Mouse (Mus musculus) right cerebral cortex, adult 2 months (tissue): ENCODE measurements around the gene Cdk8.

Experiments used
- DNase-seq, 2 experiments: peaks; one replicate each; pipeline ENCODE4 v3.0.0; 2021 to 2022; ENCODE audit warnings: low spot score in 2 of 2

Gene Cdk8

DNA sequence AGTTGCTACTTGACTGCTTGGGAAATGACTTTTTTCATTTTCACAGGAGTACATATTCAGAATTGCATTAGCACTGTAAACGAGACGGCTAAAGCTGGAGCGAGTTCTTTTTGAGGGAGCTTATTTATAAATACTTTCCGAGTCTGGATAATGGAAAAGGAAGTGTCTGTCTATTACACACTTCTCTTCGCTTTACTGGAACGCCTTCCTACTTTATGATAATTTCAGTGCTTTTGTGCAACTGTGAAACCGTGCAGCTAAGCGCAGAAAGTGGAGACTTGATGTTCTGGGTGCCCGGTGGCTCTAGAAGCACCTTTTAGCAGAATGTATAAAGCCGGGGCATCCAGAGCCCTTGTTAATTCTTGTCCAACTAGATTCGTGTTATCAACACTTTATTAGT is 1.8 kb downstream of the Cdk8 start:
- DNase-seq = no peak

- no peak for DNase-seq
Measured at GRCm38 (mm10) chr5:146234336-146234735, 3.3 kb downstream of the Cdk8 start.

- DNase-seq = no peak
Measured at GRCm38 (mm10) chr5:146238274-146238673, 7.2 kb downstream of the Cdk8 start.

- DNase-seq = no peak
Measured at GRCm38 (mm10) chr5:146240771-146241170, 9.7 kb downstream of the Cdk8 start.

DNA sequence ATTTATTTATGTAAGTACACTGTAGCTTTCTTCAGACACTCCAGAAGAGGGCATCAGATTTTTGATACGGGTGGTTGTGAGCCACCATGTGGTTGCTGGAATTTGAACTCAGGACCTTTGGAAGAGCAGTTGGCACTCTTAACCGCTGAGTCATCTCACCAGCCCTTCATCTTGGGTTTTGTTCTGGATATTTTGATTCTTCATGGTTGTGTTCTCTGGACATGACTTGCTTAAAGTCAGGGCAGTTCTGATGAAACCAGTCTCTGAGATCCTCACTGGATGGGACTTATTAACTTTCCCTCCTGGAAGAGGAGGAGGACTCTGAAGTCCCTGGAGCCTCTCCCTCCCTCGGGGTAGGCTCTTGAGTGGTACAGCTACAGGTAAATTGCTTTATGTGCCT is 10.2 kb downstream of the Cdk8 start:
- no peak for DNase-seq

GRCm38 (mm10) chr5:146245193-146245592 is 14.2 kb downstream of the Cdk8 start:
- no peak for DNase-seq

DNA sequence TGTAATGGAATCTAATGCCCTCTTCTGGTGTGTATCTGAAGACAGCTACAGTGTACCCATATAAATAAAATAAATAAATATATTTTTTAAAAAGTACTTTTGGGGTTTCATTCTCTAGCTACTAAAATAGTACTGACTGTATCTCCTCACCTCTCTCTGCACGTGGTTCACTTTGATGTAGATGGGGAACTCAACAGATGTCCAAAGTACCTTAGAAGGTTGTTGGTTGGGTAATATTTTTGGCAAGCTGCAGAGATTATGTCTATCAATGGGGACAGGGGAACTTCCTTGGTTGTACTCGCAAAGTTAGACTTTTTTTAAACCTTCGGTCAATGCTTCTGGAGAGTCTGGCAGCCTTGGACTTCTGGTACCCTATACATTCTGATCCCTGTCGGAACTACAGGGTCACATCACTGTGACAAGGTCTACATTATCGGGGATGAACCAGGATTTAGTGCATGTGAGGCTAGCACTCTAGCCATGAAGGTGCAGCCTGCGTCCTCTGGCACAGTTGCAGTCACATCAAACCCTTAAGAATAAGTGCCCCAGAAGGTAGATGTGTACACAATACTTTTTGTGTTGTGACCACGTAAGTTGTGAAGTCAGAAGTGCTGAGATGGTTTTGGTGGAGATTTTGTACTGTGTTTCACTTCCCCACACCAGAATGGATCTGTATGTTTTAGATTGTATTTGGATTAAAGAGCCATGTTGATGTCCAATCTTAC is 14.8 kb downstream of the Cdk8 start:
- DNase-seq = no peak

- DNase-seq = no peak
Measured at GRCm38 (mm10) chr5:146246386-146246785, 15.4 kb downstream of the Cdk8 start.

GRCm38 (mm10) chr5:146247709-146248108 is 16.7 kb downstream of the Cdk8 start:
- no peak for DNase-seq

- no peak for DNase-seq
Measured at GRCm38 (mm10) chr5:146248746-146249145, 17.7 kb downstream of the Cdk8 start.

DNA sequence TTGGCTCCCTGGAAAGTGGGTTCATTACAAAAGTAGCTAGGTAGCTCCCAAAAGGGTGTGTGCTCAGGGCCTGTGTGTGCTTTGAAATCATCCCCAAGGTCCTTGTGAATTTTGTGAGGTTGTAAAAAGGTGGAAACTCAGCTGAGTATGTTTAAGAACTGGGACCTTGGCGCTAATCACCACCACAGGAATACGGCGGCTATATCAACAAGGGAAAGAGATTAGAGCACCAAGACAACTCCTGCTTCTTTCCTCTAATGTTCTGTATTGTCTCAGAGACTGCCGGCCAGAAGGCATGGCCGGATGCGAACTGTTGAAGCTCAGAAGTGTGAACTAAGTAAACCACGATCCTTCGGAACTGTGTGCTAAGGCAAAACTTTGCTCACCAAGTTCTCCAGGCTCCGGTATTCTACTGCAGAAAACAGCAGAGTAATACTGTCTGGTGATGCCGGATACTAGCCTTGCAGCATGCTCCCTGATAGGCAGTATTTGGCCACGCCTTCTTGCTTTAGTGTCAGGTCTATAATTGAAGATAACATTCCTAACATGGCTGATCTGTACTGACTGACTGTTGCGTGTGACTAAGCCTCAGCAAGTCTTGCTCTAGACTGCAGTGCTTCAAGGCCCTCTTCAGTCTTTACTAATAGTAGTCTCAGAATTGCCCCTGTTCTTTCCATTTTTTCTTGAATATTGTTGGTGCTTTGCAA is 19.5 kb downstream of the Cdk8 start:
- DNase-seq = no peak

- DNase-seq = no peak
Measured at GRCm38 (mm10) chr5:146251663-146252429, 20.8 kb downstream of the Cdk8 start.

DNA sequence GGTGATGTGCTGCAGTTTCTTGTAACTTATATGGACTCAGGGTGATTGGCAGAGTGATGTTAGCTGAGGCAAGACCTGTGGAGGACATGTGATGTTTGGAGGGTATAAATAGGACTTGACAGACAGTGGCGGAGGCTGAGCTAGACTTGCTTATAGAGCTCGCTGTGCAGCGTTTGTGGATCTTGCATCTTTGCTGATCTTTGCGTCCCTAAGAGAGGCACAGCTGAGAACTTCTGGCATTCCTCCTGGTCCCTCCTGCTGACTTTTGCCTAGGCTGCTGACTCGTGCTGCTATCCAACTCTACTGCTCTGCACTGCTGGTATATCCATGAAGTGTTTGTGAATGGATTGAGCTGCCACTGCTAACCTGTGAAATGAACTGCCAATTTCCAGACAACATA is 22.6 kb downstream of the Cdk8 start:
- DNase-seq = no peak

DNA sequence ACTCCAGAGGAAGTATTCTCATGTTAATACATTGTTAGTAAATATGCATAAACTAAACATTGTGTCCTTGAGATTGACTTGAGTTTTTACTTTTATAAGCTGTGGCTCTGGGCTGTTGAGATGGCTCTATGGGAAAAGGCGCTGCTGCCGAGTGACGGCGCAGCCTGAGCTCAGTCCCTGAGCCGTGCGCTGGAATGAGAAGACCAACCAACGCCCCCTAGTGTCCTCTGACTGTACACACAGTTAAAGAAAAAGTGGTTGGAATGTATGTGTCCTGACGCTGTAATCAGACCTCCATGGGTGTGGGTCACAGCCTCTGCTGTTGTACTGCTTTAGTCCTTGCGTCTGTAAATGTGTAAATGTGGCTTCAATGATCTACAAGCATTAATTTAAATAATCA is 29.0 kb downstream of the Cdk8 start:
- no peak for DNase-seq

DNA sequence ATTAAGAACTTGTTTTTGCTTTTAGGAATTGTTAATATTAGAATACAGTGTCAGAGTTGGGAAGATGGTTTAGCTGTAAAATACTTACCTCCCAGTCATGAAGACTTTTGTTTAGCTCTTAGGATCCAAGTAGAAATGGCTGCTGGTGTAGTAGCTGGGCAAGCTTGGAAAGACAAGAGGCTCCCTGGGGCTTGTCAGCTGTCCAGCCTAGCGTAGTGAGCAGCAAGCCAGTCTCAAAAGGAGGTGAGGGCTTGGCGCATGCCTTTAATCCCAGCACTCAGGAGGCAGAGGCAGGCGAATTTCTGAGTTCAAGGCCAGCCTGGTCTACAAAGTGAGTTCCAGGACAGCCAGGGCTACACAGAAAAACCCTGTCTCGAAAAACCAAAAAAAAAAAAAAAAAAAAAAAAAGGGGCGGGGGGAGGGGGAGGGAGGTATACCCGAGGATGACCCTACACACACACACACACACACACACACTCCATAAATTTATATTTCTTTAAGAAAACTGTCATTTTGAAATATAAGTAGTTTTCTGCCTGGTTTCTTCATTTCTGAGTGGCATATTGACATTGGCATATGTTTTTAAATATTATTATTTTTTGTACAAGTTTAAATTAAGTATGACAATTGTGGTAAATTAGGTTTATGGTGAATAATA is 35.0 kb downstream of the Cdk8 start:
- DNase-seq = no peak

DNA sequence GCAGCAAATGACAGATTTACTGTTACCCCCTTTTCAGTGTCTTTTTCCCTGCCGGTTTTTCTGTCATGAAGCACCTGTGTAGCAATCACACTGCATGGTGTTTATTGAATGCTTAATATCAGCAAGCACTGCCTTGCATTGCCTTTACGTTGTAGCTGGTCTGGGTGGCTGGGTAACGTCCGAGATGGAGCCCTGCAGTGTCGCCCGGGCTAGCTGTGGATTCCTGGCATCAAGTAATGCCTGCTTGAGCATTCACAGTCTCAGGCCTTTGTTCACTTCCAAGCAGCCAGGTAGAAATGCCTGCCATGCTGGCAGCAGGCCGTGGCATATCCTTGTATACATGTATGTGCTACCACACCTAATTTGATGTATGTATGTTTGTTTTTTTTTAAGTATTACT is 36.7 kb downstream of the Cdk8 start:
- DNase-seq = no peak

DNA sequence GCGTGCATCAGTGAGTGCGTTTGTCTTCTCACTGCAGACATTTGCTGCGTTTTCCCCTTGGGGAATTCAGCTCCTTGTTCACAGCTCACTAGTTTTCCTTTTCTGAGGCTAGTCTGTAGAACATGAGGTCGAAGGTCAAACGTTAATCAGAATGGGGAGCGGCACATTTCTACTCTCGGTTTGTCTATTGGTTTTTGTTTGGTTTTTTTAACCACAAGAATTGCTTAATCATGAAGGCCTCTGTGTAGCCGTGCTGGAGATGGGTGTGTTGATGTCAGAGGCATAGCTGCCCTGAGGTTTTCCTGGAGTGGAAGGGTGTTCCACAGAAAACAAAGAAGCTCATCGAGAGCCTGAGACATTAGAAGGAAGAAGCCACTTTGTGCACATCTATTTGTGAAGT is 39.6 kb downstream of the Cdk8 start:
- no peak for DNase-seq

DNA sequence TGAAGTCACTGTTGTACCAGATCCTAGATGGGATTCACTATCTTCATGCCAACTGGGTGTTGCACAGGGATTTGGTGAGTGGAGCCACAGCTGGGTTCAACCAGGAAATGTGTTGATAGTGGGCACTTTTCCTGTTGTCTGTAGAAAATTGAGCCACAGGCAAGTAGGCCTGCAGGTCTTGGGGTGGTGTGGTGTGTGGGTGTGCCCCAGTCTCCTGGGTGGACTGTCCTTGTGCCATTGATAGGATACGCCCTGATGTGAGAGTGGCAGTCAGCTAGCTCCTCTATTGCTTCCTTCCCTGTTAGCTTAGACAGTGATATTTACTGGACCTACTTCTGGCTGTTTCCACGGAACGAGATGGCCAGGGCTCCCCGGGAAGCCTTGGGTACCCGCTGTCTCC is 40.6 kb downstream of the Cdk8 start:
- DNase-seq = no peak

- no peak for DNase-seq
Measured at GRCm38 (mm10) chr5:146273096-146273495, 42.1 kb downstream of the Cdk8 start.

DNA sequence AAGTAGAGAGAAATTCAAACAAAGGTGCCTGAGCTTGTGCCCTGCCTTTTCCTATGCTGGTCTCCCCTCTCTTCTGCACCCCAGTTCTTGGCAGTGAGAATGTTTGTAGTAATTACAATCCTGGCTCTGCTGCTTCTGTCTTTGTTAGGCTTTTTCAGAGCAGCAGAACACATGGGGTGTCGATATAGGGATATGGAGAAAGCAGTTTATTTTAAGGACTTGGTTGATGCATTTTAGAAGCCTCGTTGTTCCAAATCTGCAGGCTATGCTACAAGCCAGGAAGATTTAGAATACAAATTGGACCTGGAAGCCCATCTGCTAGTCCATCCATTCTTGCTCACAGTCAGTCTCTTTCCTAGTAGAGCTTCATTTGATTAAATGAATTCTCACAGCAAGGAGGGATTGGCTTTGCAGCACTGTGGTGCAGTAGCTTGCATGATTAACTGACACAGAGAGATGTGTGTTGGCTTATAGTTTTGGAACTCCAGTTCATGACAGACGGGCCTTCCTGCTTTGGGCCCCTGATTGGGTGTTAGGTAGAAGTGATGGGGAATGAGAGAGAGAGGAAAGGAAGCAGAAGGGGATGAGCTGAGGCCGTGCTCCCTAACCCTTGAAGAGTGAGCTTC is 43.5 kb downstream of the Cdk8 start:
- DNase-seq = no peak

DNA sequence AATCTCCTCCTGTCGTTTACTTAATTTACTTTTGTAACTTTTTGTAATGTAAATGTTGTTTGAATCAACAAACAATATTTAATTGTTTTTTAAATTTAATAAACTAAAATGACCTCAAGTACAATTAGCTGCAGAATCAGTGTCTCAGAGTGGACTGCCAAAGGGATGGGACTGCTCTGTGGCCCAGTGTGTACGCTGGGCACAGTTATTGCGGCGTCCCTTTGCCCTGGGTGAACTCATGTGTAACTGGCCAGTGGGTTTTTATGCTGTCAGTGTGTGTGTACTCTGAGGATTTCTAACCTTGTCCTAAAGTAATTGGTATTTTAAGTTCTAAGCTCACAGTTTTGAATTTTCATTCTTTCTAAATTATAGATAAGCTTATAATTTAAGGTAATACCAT is 46.5 kb downstream of the Cdk8 start:
- no peak for DNase-seq

DNA sequence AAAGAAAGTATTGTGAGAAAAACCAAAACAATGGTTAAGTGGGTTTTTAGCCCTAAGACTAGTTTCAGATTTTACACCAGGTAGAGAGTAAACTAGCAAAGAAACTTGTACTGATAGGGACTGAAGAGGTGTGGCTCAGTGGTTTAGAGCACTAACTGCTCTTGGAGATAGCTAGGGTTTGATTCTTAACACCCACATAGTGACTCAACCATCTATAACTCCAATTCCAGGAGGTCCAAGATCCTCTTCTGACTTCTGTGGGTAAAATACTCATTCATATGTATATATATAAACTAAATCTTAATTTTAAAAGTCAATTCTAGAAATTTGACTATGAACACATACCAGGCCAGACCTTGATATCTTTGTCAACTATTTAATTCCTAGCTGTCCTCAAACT is 49.0 kb downstream of the Cdk8 start:
- DNase-seq = no peak
